Mouse (Mus musculus) MEL (cell line): ENCODE data around the gene Vcp. TPM values are rescaled to one million over a fixed set of nuclear protein-coding genes. Genes with fewer than 3 reads are reported as not detected.

ENCODE experiments used
- DNase-seq: peaks from one replicate; pipeline ENCODE4 v3.0.0; 2011; ENCODE audit warnings: low read depth, low spot score
- H3K27ac ChIP-seq: 2 replicates; pipeline ENCODE4 v1.5.1; 2012; ENCODE audit warnings: low read depth, mild to moderate bottlenecking, control low read depth, low read length, moderate library complexity; ENCODE audit not compliant: control insufficient read depth
- H3K27me3 ChIP-seq, 2 experiments: fragments of 150-350 bp in 1 of 2; sonication (generic) in 1 of 2; 2 replicates each; pipeline ENCODE4 v1.6.1; 2012; ENCODE audit warnings: low read length in 2 of 2, mild to moderate bottlenecking in 2 of 2, improper control_type of control experiment in 1 of 2, moderate library complexity in 1 of 2; ENCODE audit not compliant: insufficient read depth in 2 of 2, control insufficient read depth in 1 of 2
- H3K36me3 ChIP-seq, 2 experiments: 2 replicates each; pipeline ENCODE4 v1.6.1; 2012 to 2014; ENCODE audit warnings: low read length in 2 of 2, improper control_type of control experiment in 1 of 2, inconsistent platforms in 1 of 2, mild to moderate bottlenecking in 1 of 2; ENCODE audit not compliant: insufficient read depth in 2 of 2, control insufficient read depth in 1 of 2
- H3K4me1 ChIP-seq, 2 experiments: fragments of 150-350 bp in 1 of 2; sonication (generic) in 1 of 2; 2 replicates each; pipeline ENCODE4 v1.6.1; 2012; ENCODE audit warnings: low read length in 2 of 2, improper control_type of control experiment in 1 of 2, mild to moderate bottlenecking in 1 of 2; ENCODE audit not compliant: insufficient read depth in 2 of 2, control insufficient read depth in 1 of 2
- H3K4me3 ChIP-seq, 2 experiments: fragments of 150-350 bp in 1 of 2; sonication (generic) in 1 of 2; 2 replicates each; pipeline ENCODE4 v1.5.1; 2012; ENCODE audit warnings: low read depth in 2 of 2, low read length in 2 of 2, mild to moderate bottlenecking in 2 of 2, moderate library complexity in 2 of 2, control low read depth in 1 of 2, improper control_type of control experiment in 1 of 2; ENCODE audit not compliant: control insufficient read depth in 1 of 2, insufficient read depth in 1 of 2
- H3K79me2 ChIP-seq: 2 replicates; pipeline ENCODE4 v1.6.1; 2012; ENCODE audit warnings: mild to moderate bottlenecking, low read length, moderate library complexity; ENCODE audit not compliant: control insufficient read depth, poor library complexity, insufficient read depth
- H3K9ac ChIP-seq: 2 replicates; pipeline ENCODE4 v1.6.1; 2012; ENCODE audit warnings: low read depth, mild to moderate bottlenecking, control low read depth, low read length, moderate library complexity; ENCODE audit not compliant: control insufficient read depth, poor library complexity, severe bottlenecking
- H3K9me3 ChIP-seq: fragments of 150-350 bp; sonication (generic); replicated peaks from 2 replicates; pipeline ENCODE4 v1.6.1; 2012; ENCODE audit warnings: mild to moderate bottlenecking, low read length, improper control_type of control experiment, moderate library complexity; ENCODE audit not compliant: insufficient read depth
- BHLHE40 ChIP-seq: IDR thresholded peaks from 2 replicates; pipeline ENCODE4 v1.6.1; 2012; ENCODE audit warnings: low read depth, mild to moderate bottlenecking, inconsistent platforms, low read length, improper control_type of control experiment, borderline replicate concordance
- CHD1 ChIP-seq: IDR thresholded peaks from 2 replicates; pipeline ENCODE4 v1.6.1; 2012; ENCODE audit warnings: low read depth, mild to moderate bottlenecking, inconsistent platforms, low read length, improper control_type of control experiment
- CHD2 ChIP-seq: IDR thresholded peaks from 2 replicates; pipeline ENCODE4 v1.6.1; 2011; ENCODE audit warnings: low read length, improper control_type of control experiment
- CTCF ChIP-seq, 3 experiments: IDR thresholded peaks in 2 of 3; conservative IDR thresholded peaks in 1 of 3; 2 replicates each; pipeline ENCODE4 v1.5.1; 2011 to 2012; ENCODE audit warnings: low read length in 3 of 3, low read depth in 2 of 3, mild to moderate bottlenecking in 2 of 3, improper control_type of control experiment in 1 of 3, inconsistent platforms in 1 of 3, mixed read lengths in 1 of 3, moderate library complexity in 1 of 3; ENCODE audit not compliant: control insufficient read depth in 1 of 3, insufficient read depth in 1 of 3, poor library complexity in 1 of 3, severe bottlenecking in 1 of 3
- E2F4 ChIP-seq: IDR thresholded peaks from 2 replicates; pipeline ENCODE4 v1.6.1; 2011; ENCODE audit warnings: low read depth, low read length, improper control_type of control experiment, borderline replicate concordance
- ETS1 ChIP-seq: IDR thresholded peaks from 2 replicates; pipeline ENCODE4 v1.6.1; 2012; ENCODE audit warnings: low read depth, mild to moderate bottlenecking, inconsistent platforms, low read length, improper control_type of control experiment, moderate library complexity
- GABPA ChIP-seq: IDR thresholded peaks from 2 replicates; pipeline ENCODE4 v1.6.1; 2012; ENCODE audit warnings: low read depth, mild to moderate bottlenecking, inconsistent platforms, low read length, improper control_type of control experiment, moderate library complexity
- HCFC1 ChIP-seq: IDR thresholded peaks from 2 replicates; pipeline ENCODE4 v1.6.1; 2012; ENCODE audit warnings: low read depth, mild to moderate bottlenecking, inconsistent platforms, low read length, improper control_type of control experiment, moderate library complexity
- JUND ChIP-seq: IDR thresholded peaks from 2 replicates; pipeline ENCODE4 v1.6.1; 2011; ENCODE audit warnings: low read depth, mild to moderate bottlenecking, improper control_type of control experiment, low read length
- MAFK ChIP-seq: IDR thresholded peaks from 2 replicates; pipeline ENCODE4 v1.6.1; 2011; ENCODE audit warnings: low read depth, mild to moderate bottlenecking, low read length, improper control_type of control experiment, borderline replicate concordance
- MAX ChIP-seq: IDR thresholded peaks from 2 replicates; pipeline ENCODE4 v1.6.1; 2011; ENCODE audit warnings: low read length, improper control_type of control experiment
- MXI1 ChIP-seq: IDR thresholded peaks from 2 replicates; pipeline ENCODE4 v1.6.1; 2011; ENCODE audit warnings: mild to moderate bottlenecking, low read depth, low read length, improper control_type of control experiment
- MYC ChIP-seq: IDR thresholded peaks from 2 replicates; pipeline ENCODE4 v1.6.1; 2011; ENCODE audit warnings: low read depth, mild to moderate bottlenecking, low read length, improper control_type of control experiment, moderate library complexity
- NELFE ChIP-seq: IDR thresholded peaks from 2 replicates; pipeline ENCODE4 v1.6.1; 2011; ENCODE audit warnings: low read depth, low read length, improper control_type of control experiment
- NRF1 ChIP-seq: IDR thresholded peaks from 2 replicates; pipeline ENCODE4 v1.6.1; 2014; ENCODE audit warnings: low read depth, mild to moderate bottlenecking, inconsistent platforms, low read length, improper control_type of control experiment, moderate library complexity; ENCODE audit not compliant: poor library complexity, insufficient read depth, severe bottlenecking
- POLR2A ChIP-seq, 2 experiments: IDR thresholded peaks; 2 replicates each; pipeline ENCODE4 v1.6.1; 2011 to 2012; ENCODE audit warnings: low read length in 2 of 2, mild to moderate bottlenecking in 2 of 2, control low read depth in 1 of 2, improper control_type of control experiment in 1 of 2, low read depth in 1 of 2, moderate library complexity in 1 of 2; ENCODE audit not compliant: control insufficient read depth in 1 of 2, insufficient read depth in 1 of 2, poor library complexity in 1 of 2
- POLR2AphosphoS2 ChIP-seq: IDR thresholded peaks from 2 replicates; pipeline ENCODE4 v1.6.1; 2011; ENCODE audit warnings: low read length, improper control_type of control experiment
- RAD21 ChIP-seq: IDR thresholded peaks from 2 replicates; pipeline ENCODE4 v1.6.1; 2011; ENCODE audit warnings: mild to moderate bottlenecking, low read depth, low read length, improper control_type of control experiment
- SIN3A ChIP-seq: IDR thresholded peaks from 2 replicates; pipeline ENCODE4 v1.6.1; 2012; ENCODE audit warnings: low read length, improper control_type of control experiment, inconsistent platforms
- SMC3 ChIP-seq: IDR thresholded peaks from 2 replicates; pipeline ENCODE4 v1.6.1; 2011; ENCODE audit warnings: low read depth, low read length, improper control_type of control experiment
- TAL1 ChIP-seq: IDR thresholded peaks from 2 replicates; pipeline ENCODE4 v1.6.1; 2012; ENCODE audit warnings: mild to moderate bottlenecking, inconsistent platforms, low read length, moderate library complexity, mixed read lengths
- TBP ChIP-seq: IDR thresholded peaks from 2 replicates; pipeline ENCODE4 v1.8.0; 2011; ENCODE audit warnings: low read depth, low read length, improper control_type of control experiment
- TCF12 ChIP-seq: IDR thresholded peaks from 2 replicates; pipeline ENCODE4 v1.6.1; 2014; ENCODE audit warnings: low read depth, mild to moderate bottlenecking, inconsistent platforms, low read length, improper control_type of control experiment, moderate library complexity
- UBTF ChIP-seq: IDR thresholded peaks from 2 replicates; pipeline ENCODE4 v1.6.1; 2012; ENCODE audit warnings: low read depth, mild to moderate bottlenecking, inconsistent platforms, low read length, improper control_type of control experiment, moderate library complexity, borderline replicate concordance; ENCODE audit not compliant: insufficient read depth
- USF2 ChIP-seq, 2 experiments: IDR thresholded peaks; 2 replicates each; pipeline ENCODE4 v1.6.1; 2011 to 2012; ENCODE audit warnings: improper control_type of control experiment in 2 of 2, low read length in 2 of 2, borderline replicate concordance in 1 of 2, inconsistent platforms in 1 of 2, low read depth in 1 of 2, mild to moderate bottlenecking in 1 of 2; ENCODE audit not compliant: insufficient read depth in 1 of 2
- ZC3H11A ChIP-seq: IDR thresholded peaks from 2 replicates; pipeline ENCODE4 v1.6.1; 2012; ENCODE audit warnings: low read depth, mild to moderate bottlenecking, inconsistent platforms, low read length, improper control_type of control experiment
- ZKSCAN1 ChIP-seq: IDR thresholded peaks from 2 replicates; pipeline ENCODE4 v1.6.1; 2012; ENCODE audit warnings: low read depth, mild to moderate bottlenecking, inconsistent platforms, low read length, improper control_type of control experiment, moderate library complexity
- ZNF384 ChIP-seq: IDR thresholded peaks from 2 replicates; pipeline ENCODE4 v1.6.1; 2012; ENCODE audit warnings: low read depth, mild to moderate bottlenecking, inconsistent platforms, low read length, improper control_type of control experiment
- polyA plus RNA-seq, 2 experiments: library from polyadenylated mRNA; stranded (reverse) in 1 of 2; unstranded in 1 of 2; fragments of >175 nt in 1 of 2; fragments of >200 nt in 1 of 2; gene quantifications; 2 replicates each; pipeline versions ENCODE4 v1.2.1 to v1.2.4; 2012; ENCODE audit warnings: low replicate concordance in 2 of 2, low read depth in 1 of 2; ENCODE audit not compliant: insufficient read length in 2 of 2, insufficient read depth in 1 of 2, missing spikeins in 1 of 2
- total RNA-seq: library from RNA; depleted of rRNA; stranded (reverse); fragments of 300-350 nt; gene quantifications from 2 replicates; pipeline ENCODE4 v1.2.3, GENCODE M21; 2012

The Vcp gene
- total and polyA plus RNA-seq, 3 experiments = 264 to 792 (median 420) TPM

GRCm38 (mm10) chr4:43005765-43006164, 5.5 kb upstream of the Vcp start:
- peaks cover 5 to 7% of the 10 kb centered on the region in 2 experiments; a peak in 3 of 4 replicates for H3K4me1 ChIP-seq
- DNase-seq = peak; percentile 82
- no peaks in the 10 kb centered on the region for H3K27me3 ChIP-seq
- H3K27ac ChIP-seq = no peak overlapping the region
- no peaks in the 10 kb centered on the region for H3K9me3 ChIP-seq
- no peak for TF ChIP-seq POLR2AphosphoS2
- TF ChIP-seq TBP = 0 out of 2 replicates have a peak, but pooled peaks have one; percentile 35
- peak; percentile 99 for TF ChIP-seq ZNF384
- TF ChIP-seq HCFC1 = peak; percentile 71
- TF ChIP-seq UBTF = no peak
- TF ChIP-seq ZKSCAN1 = peak; percentile 69; the same call in 1 of the 2 replicates
- TF ChIP-seq CTCF (IDR thresholded peaks at IDR 0.05 in 2 of 3, conservative IDR thresholded peaks at IDR 0.05 in 1 of 3; ENCODE audit: control insufficient read depth in 1 of 3, insufficient read depth in 1 of 3, low read depth in 2 of 3, low read length in 3 of 3, poor library complexity in 1 of 3, severe bottlenecking in 1 of 3) = peak; percentile 33 to 96 (median 73); a peak in 4 of 6 replicates
- TF ChIP-seq TCF12 = no peak
- no peak for TF ChIP-seq NELFE
- no peak for TF ChIP-seq POLR2A (IDR thresholded peaks at IDR 0.05; ENCODE audit: control insufficient read depth in 1 of 2, insufficient read depth in 1 of 2, low read depth in 1 of 2, low read length in 2 of 2, poor library complexity in 1 of 2)
- TF ChIP-seq MAFK = no peak
- TF ChIP-seq SIN3A = peak; percentile 79
- no peak for TF ChIP-seq CHD1
- peak; percentile 48 for TF ChIP-seq ZC3H11A
- peak; percentile 65 for TF ChIP-seq RAD21
- TF ChIP-seq MYC = 0 out of 2 replicates have a peak, but pooled peaks have one; percentile 49
- TF ChIP-seq TAL1 = no peak
- no peak for TF ChIP-seq USF2 (IDR thresholded peaks at IDR 0.05; ENCODE audit: borderline replicate concordance in 1 of 2, insufficient read depth in 1 of 2, low read depth in 1 of 2, low read length in 2 of 2)
- TF ChIP-seq MAX = no peak
- TF ChIP-seq GABPA = no peak
- TF ChIP-seq NRF1 = no peak
- peak; percentile 59 for TF ChIP-seq SMC3
- H3K36me3 ChIP-seq = peaks cover 0 to 7% of the 10 kb centered on the region in 2 experiments; a peak in 2 of 4 replicates
- no peak overlapping the region for H3K9ac ChIP-seq
- H3K4me3 ChIP-seq = no peak overlapping the region
- H3K79me2 ChIP-seq = peaks cover 1% of the 10 kb centered on the region; the same call in 1 of the 2 replicates

- Histone ChIP-seq H3K4me3 (no peak overlapping the region), H3K27me3 (no peaks in the 10 kb centered on the region), H3K36me3 (peaks cover 0 to 8% of the 10 kb centered on the region in 2 experiments; a peak in 2 of 4 replicates), H3K4me1 (peaks cover 5 to 7% of the 10 kb centered on the region in 2 experiments; a peak in 3 of 4 replicates), H3K9me3 (no peaks in the 10 kb centered on the region), H3K27ac (no peak overlapping the region), H3K9ac (no peak overlapping the region), H3K79me2 (peaks cover under 1% of the 10 kb centered on the region)
- DNase-seq = no peak
- TF ChIP-seq UBTF (no peak), CHD2 (no peak), MYC (no peak), JUND (no peak), BHLHE40 (no peak), ZNF384 (no peak), ZC3H11A (no peak), ZKSCAN1 (no peak), CHD1 (no peak), SIN3A (no peak), TAL1 (no peak), NELFE (no peak), E2F4 (no peak), POLR2AphosphoS2 (no peak), ETS1 (no peak), MXI1 (no peak), GABPA (no peak)
Measured at GRCm38 (mm10) chr4:43004951-43005350, 4.6 kb upstream of the Vcp start.
